Mouse (Mus musculus) MEL (cell line): Measurements from ENCODE around the gene Prf1. TPM values are rescaled to one million over a fixed set of nuclear protein-coding genes. Genes with fewer than 3 reads are reported as not detected.
A peak's percentile ranks its signal among the peaks of the same experiment; 100 is the strongest.

ENCODE experiments used
- DNase-seq: peaks from one replicate; pipeline ENCODE4 v3.0.0; 2011; ENCODE audit warnings: low read depth, low spot score
- H3K27ac ChIP-seq: 2 replicates; pipeline ENCODE4 v1.5.1; 2012; ENCODE audit warnings: low read depth, mild to moderate bottlenecking, control low read depth, low read length, moderate library complexity; ENCODE audit not compliant: control insufficient read depth
- H3K27me3 ChIP-seq, 2 experiments: fragments of 150-350 bp in 1 of 2; sonication (generic) in 1 of 2; 2 replicates each; pipeline ENCODE4 v1.6.1; 2012; ENCODE audit warnings: low read length in 2 of 2, mild to moderate bottlenecking in 2 of 2, improper control_type of control experiment in 1 of 2, moderate library complexity in 1 of 2; ENCODE audit not compliant: insufficient read depth in 2 of 2, control insufficient read depth in 1 of 2
- H3K36me3 ChIP-seq, 2 experiments: 2 replicates each; pipeline ENCODE4 v1.6.1; 2012 to 2014; ENCODE audit warnings: low read length in 2 of 2, improper control_type of control experiment in 1 of 2, inconsistent platforms in 1 of 2, mild to moderate bottlenecking in 1 of 2; ENCODE audit not compliant: insufficient read depth in 2 of 2, control insufficient read depth in 1 of 2
- H3K4me1 ChIP-seq, 2 experiments: fragments of 150-350 bp in 1 of 2; sonication (generic) in 1 of 2; 2 replicates each; pipeline ENCODE4 v1.6.1; 2012; ENCODE audit warnings: low read length in 2 of 2, improper control_type of control experiment in 1 of 2, mild to moderate bottlenecking in 1 of 2; ENCODE audit not compliant: insufficient read depth in 2 of 2, control insufficient read depth in 1 of 2
- H3K4me3 ChIP-seq, 2 experiments: fragments of 150-350 bp in 1 of 2; sonication (generic) in 1 of 2; 2 replicates each; pipeline ENCODE4 v1.5.1; 2012; ENCODE audit warnings: low read depth in 2 of 2, low read length in 2 of 2, mild to moderate bottlenecking in 2 of 2, moderate library complexity in 2 of 2, control low read depth in 1 of 2, improper control_type of control experiment in 1 of 2; ENCODE audit not compliant: control insufficient read depth in 1 of 2, insufficient read depth in 1 of 2
- H3K79me2 ChIP-seq: 2 replicates; pipeline ENCODE4 v1.6.1; 2012; ENCODE audit warnings: mild to moderate bottlenecking, low read length, moderate library complexity; ENCODE audit not compliant: control insufficient read depth, poor library complexity, insufficient read depth
- H3K9ac ChIP-seq: 2 replicates; pipeline ENCODE4 v1.6.1; 2012; ENCODE audit warnings: low read depth, mild to moderate bottlenecking, control low read depth, low read length, moderate library complexity; ENCODE audit not compliant: control insufficient read depth, poor library complexity, severe bottlenecking
- H3K9me3 ChIP-seq: fragments of 150-350 bp; sonication (generic); replicated peaks from 2 replicates; pipeline ENCODE4 v1.6.1; 2012; ENCODE audit warnings: mild to moderate bottlenecking, low read length, improper control_type of control experiment, moderate library complexity; ENCODE audit not compliant: insufficient read depth
- CTCF ChIP-seq, 3 experiments: IDR thresholded peaks in 2 of 3; conservative IDR thresholded peaks in 1 of 3; 2 replicates each; pipeline ENCODE4 v1.5.1; 2011 to 2012; ENCODE audit warnings: low read length in 3 of 3, low read depth in 2 of 3, mild to moderate bottlenecking in 2 of 3, improper control_type of control experiment in 1 of 3, inconsistent platforms in 1 of 3, mixed read lengths in 1 of 3, moderate library complexity in 1 of 3; ENCODE audit not compliant: control insufficient read depth in 1 of 3, insufficient read depth in 1 of 3, poor library complexity in 1 of 3, severe bottlenecking in 1 of 3
- ELF1 ChIP-seq: IDR thresholded peaks from 2 replicates; pipeline ENCODE4 v1.6.1; 2014; ENCODE audit warnings: low read depth, mild to moderate bottlenecking, inconsistent platforms, low read length, improper control_type of control experiment, moderate library complexity
- ETS1 ChIP-seq: IDR thresholded peaks from 2 replicates; pipeline ENCODE4 v1.6.1; 2012; ENCODE audit warnings: low read depth, mild to moderate bottlenecking, inconsistent platforms, low read length, improper control_type of control experiment, moderate library complexity
- JUND ChIP-seq: IDR thresholded peaks from 2 replicates; pipeline ENCODE4 v1.6.1; 2011; ENCODE audit warnings: low read depth, mild to moderate bottlenecking, improper control_type of control experiment, low read length
- MXI1 ChIP-seq: IDR thresholded peaks from 2 replicates; pipeline ENCODE4 v1.6.1; 2011; ENCODE audit warnings: mild to moderate bottlenecking, low read depth, low read length, improper control_type of control experiment
- MYC ChIP-seq: IDR thresholded peaks from 2 replicates; pipeline ENCODE4 v1.6.1; 2011; ENCODE audit warnings: low read depth, mild to moderate bottlenecking, low read length, improper control_type of control experiment, moderate library complexity
- NELFE ChIP-seq: IDR thresholded peaks from 2 replicates; pipeline ENCODE4 v1.6.1; 2011; ENCODE audit warnings: low read depth, low read length, improper control_type of control experiment
- POLR2A ChIP-seq, 2 experiments: IDR thresholded peaks; 2 replicates each; pipeline ENCODE4 v1.6.1; 2011 to 2012; ENCODE audit warnings: low read length in 2 of 2, mild to moderate bottlenecking in 2 of 2, control low read depth in 1 of 2, improper control_type of control experiment in 1 of 2, low read depth in 1 of 2, moderate library complexity in 1 of 2; ENCODE audit not compliant: control insufficient read depth in 1 of 2, insufficient read depth in 1 of 2, poor library complexity in 1 of 2
- POLR2AphosphoS5 ChIP-seq: IDR thresholded peaks from 2 replicates; pipeline ENCODE4 v1.6.1; 2012; ENCODE audit warnings: low read depth, borderline replicate concordance, mild to moderate bottlenecking, inconsistent platforms, low read length, moderate library complexity, mixed read lengths
- RAD21 ChIP-seq: IDR thresholded peaks from 2 replicates; pipeline ENCODE4 v1.6.1; 2011; ENCODE audit warnings: mild to moderate bottlenecking, low read depth, low read length, improper control_type of control experiment
- SMC3 ChIP-seq: IDR thresholded peaks from 2 replicates; pipeline ENCODE4 v1.6.1; 2011; ENCODE audit warnings: low read depth, low read length, improper control_type of control experiment
- TAL1 ChIP-seq: IDR thresholded peaks from 2 replicates; pipeline ENCODE4 v1.6.1; 2012; ENCODE audit warnings: mild to moderate bottlenecking, inconsistent platforms, low read length, moderate library complexity, mixed read lengths
- USF2 ChIP-seq, 2 experiments: IDR thresholded peaks; 2 replicates each; pipeline ENCODE4 v1.6.1; 2011 to 2012; ENCODE audit warnings: improper control_type of control experiment in 2 of 2, low read length in 2 of 2, borderline replicate concordance in 1 of 2, inconsistent platforms in 1 of 2, low read depth in 1 of 2, mild to moderate bottlenecking in 1 of 2; ENCODE audit not compliant: insufficient read depth in 1 of 2
- ZC3H11A ChIP-seq: IDR thresholded peaks from 2 replicates; pipeline ENCODE4 v1.6.1; 2012; ENCODE audit warnings: low read depth, mild to moderate bottlenecking, inconsistent platforms, low read length, improper control_type of control experiment
- ZKSCAN1 ChIP-seq: IDR thresholded peaks from 2 replicates; pipeline ENCODE4 v1.6.1; 2012; ENCODE audit warnings: low read depth, mild to moderate bottlenecking, inconsistent platforms, low read length, improper control_type of control experiment, moderate library complexity
- ZMIZ1 ChIP-seq: IDR thresholded peaks from 2 replicates; pipeline ENCODE4 v1.6.1; 2012; ENCODE audit warnings: low read depth, mild to moderate bottlenecking, inconsistent platforms, low read length, improper control_type of control experiment, moderate library complexity
- ZNF384 ChIP-seq: IDR thresholded peaks from 2 replicates; pipeline ENCODE4 v1.6.1; 2012; ENCODE audit warnings: low read depth, mild to moderate bottlenecking, inconsistent platforms, low read length, improper control_type of control experiment
- polyA plus RNA-seq, 2 experiments: library from polyadenylated mRNA; stranded (reverse) in 1 of 2; unstranded in 1 of 2; fragments of >175 nt in 1 of 2; fragments of >200 nt in 1 of 2; gene quantifications; 2 replicates each; pipeline versions ENCODE4 v1.2.1 to v1.2.4; 2012; ENCODE audit warnings: low replicate concordance in 2 of 2, low read depth in 1 of 2; ENCODE audit not compliant: insufficient read length in 2 of 2, insufficient read depth in 1 of 2, missing spikeins in 1 of 2
- total RNA-seq: library from RNA; depleted of rRNA; stranded (reverse); fragments of 300-350 nt; gene quantifications from 2 replicates; pipeline ENCODE4 v1.2.3, GENCODE M21; 2012

Prf1 gene
- total and polyA plus RNA-seq, 3 experiments, result 0.04 TPM; not detected in 2

DNA sequence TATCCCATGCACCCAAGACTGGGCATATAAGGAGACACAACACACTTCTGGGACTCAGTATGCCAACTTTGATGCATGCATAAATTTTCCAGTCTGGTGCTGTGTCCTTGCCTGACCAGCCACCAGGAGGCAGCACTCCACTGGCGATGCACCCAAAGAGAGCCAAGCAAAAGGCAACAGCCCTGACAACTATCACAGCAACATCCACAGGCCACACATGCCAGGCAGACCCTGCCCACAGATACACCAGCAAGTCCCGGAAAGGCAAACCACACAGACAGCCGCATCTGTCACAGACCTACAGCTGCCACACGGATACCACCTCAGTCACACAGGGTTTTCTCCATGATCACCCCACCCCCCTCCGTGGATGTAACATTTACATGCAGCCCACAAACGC is 43.9 kb downstream of the Prf1 start:
- peak; percentile 71 for TF ChIP-seq RAD21
- peak; percentile 87 for TF ChIP-seq SMC3
- TF ChIP-seq ZKSCAN1, result no peak
- TF ChIP-seq POLR2AphosphoS5, result no peak
- TF ChIP-seq ZC3H11A, result peak; percentile 33; the same call in 1 of the 2 replicates
- TF ChIP-seq CTCF (IDR thresholded peaks at IDR 0.05 in 2 of 3, conservative IDR thresholded peaks at IDR 0.05 in 1 of 3; ENCODE audit: control insufficient read depth in 1 of 3, insufficient read depth in 1 of 3, low read depth in 2 of 3, low read length in 3 of 3, poor library complexity in 1 of 3, severe bottlenecking in 1 of 3), result peak; percentile 84 to 91 (median 89)
- TF ChIP-seq, all 39 proteins: peak for 4
- H3K9ac ChIP-seq, result no peak overlapping the region

GRCm38 (mm10) chr10:61342750-61343149 is 45.1 kb downstream of the Prf1 start:
- Histone ChIP-seq H3K79me2 (no peaks in the 10 kb centered on the region), H3K4me1 (no peaks in the 10 kb centered on the region), H3K9ac (no peak overlapping the region), H3K9me3 (no peaks in the 10 kb centered on the region), H3K27me3 (no peaks in the 10 kb centered on the region), H3K4me3 (no peak overlapping the region), H3K36me3 (no peaks in the 10 kb centered on the region), H3K27ac (no peak overlapping the region)
- TF ChIP-seq USF2 (IDR thresholded peaks at IDR 0.05; ENCODE audit: borderline replicate concordance in 1 of 2, insufficient read depth in 1 of 2, low read depth in 1 of 2, low read length in 2 of 2) (no peak), ZMIZ1 (no peak), JUND (no peak), NELFE (no peak), ETS1 (no peak), POLR2A (IDR thresholded peaks at IDR 0.05; ENCODE audit: control insufficient read depth in 1 of 2, insufficient read depth in 1 of 2, low read depth in 1 of 2, low read length in 2 of 2, poor library complexity in 1 of 2) (no peak), ZNF384 (no peak), ELF1 (no peak), TAL1 (no peak), MXI1 (no peak), MYC (no peak)
- no peak for DNase-seq

More for the DNA sequence above, 43.9 kb downstream of the Prf1 start:
- H3K4me1 ChIP-seq, result no peaks in the 10 kb centered on the region
- no peak overlapping the region for H3K4me3 ChIP-seq
- peak; percentile 57 for DNase-seq
- no peaks in the 10 kb centered on the region for H3K36me3 ChIP-seq
- H3K27me3 ChIP-seq, result no peaks in the 10 kb centered on the region
- H3K79me2 ChIP-seq, result no peaks in the 10 kb centered on the region
- H3K27ac ChIP-seq, result no peak overlapping the region
- no peaks in the 10 kb centered on the region for H3K9me3 ChIP-seq
